Mouse (Mus musculus): ENCODE results near the gene Atg2b. TPM values are rescaled to one million over a fixed set of nuclear protein-coding genes. Genes with fewer than 3 reads are reported as not detected.

The Atg2b gene
- total and polyA plus RNA-seq, 3 experiments: 28.3 to 35.9 TPM; not detected in 1

DNA sequence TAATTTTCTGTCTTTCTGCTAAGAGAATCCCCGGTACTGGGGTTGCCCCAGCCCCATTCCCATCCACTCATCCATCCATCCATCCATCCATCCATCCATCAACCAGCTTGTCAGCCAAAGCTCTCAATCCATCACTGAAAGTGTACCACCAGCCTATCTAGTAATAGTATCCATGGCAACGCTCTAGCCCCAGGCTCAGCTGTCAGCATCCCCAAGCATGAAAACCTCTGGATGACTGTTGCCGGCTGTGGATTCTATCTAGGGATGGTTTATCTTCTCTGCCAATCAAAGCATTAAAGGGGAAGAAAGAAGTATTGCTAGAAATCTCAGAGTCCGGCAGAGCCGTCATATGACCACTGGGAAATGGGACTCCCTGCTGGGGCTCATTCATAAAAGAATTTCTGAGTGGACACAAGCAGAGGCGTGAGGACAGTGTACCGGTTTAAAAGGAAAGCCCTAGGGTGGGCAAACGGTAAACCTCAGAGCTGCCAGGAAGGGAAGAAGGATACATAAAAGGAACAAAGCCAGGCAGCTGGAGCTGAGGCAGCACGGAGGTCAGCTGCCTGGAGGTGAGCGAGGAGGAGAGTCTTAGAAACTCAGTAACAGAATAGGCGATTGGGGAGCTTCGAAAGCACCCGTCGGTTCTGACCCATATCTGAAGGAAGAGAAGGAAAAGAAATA is 36.6 kb upstream of the Atg2b start:
- no peak overlapping the region for H3K27ac ChIP-seq (ENCODE audit: control insufficient read depth, low read depth, low read length)
- DNase-seq (ENCODE audit: low read depth, low spot score): no peak
- H3K9me3 ChIP-seq (replicated peaks; ENCODE audit: insufficient read depth, low read length): no peaks in the 10 kb centered on the region
- H3K9ac ChIP-seq (ENCODE audit: control insufficient read depth, low read depth, low read length, poor library complexity, severe bottlenecking): no peak overlapping the region
- peaks cover 21 to 43% of the 10 kb centered on the region in 2 experiments for H3K4me1 ChIP-seq (ENCODE audit: control insufficient read depth in 1 of 2, insufficient read depth in 2 of 2, low read length in 2 of 2)
- peaks cover 0 to 30% of the 10 kb centered on the region in 2 experiments; a peak in 2 of 4 replicates for H3K36me3 ChIP-seq (ENCODE audit: control insufficient read depth in 1 of 2, insufficient read depth in 2 of 2, low read length in 2 of 2)
- H3K27me3 ChIP-seq (ENCODE audit: control insufficient read depth in 1 of 2, insufficient read depth in 2 of 2, low read length in 2 of 2): no peaks in the 10 kb centered on the region
- H3K79me2 ChIP-seq (ENCODE audit: control insufficient read depth, insufficient read depth, low read length, poor library complexity): no peaks in the 10 kb centered on the region
- no peak overlapping the region for H3K4me3 ChIP-seq (ENCODE audit: control insufficient read depth in 1 of 2, insufficient read depth in 1 of 2, low read depth in 2 of 2, low read length in 2 of 2)
- TF ChIP-seq ETS1 (IDR thresholded peaks at IDR 0.05; ENCODE audit: low read depth, low read length) (no peak), CHD1 (IDR thresholded peaks at IDR 0.05; ENCODE audit: low read depth, low read length) (no peak), E2F4 (IDR thresholded peaks at IDR 0.05; ENCODE audit: borderline replicate concordance, low read depth, low read length) (no peak), RCOR1 (IDR thresholded peaks at IDR 0.05; ENCODE audit: low read depth, low read length) (no peak), ZNF384 (IDR thresholded peaks at IDR 0.05; ENCODE audit: low read depth, low read length) (no peak), GATA1 (IDR thresholded peaks at IDR 0.05; ENCODE audit: low read depth, low read length) (no peak), KAT2A (conservative IDR thresholded peaks at IDR 0.05; ENCODE audit: low read depth, low read length) (no peak), MAZ (IDR thresholded peaks at IDR 0.05; ENCODE audit: low read depth, low read length) (no peak), USF1 (IDR thresholded peaks at IDR 0.05; ENCODE audit: low read depth, low read length) (no peak), MEF2A (IDR thresholded peaks at IDR 0.05; ENCODE audit: extremely low read depth, insufficient replicate concordance, low read depth, low read length, poor library complexity, severe bottlenecking) (no peak), USF2 (IDR thresholded peaks at IDR 0.05; ENCODE audit: borderline replicate concordance in 1 of 2, insufficient read depth in 1 of 2, low read depth in 1 of 2, low read length in 2 of 2) (no peak)

DNA sequence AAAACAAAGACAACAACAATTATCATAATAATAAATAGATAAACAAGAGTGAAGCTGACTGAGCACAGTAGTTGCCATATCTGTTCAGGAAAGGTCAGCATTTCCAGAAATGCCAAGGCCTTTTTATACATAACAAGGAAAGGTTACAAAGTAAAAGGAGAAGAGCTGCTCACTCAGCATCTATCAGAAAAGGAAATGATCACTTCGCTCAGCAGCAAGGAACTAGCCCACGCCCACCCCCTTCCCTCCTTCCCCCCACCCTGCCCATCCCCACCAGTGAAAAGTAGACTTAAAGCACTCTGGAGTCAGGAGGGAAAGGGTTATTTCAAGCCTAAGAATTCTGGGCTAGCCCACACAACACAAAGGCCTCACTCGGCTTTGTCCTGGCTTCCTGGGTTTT is 35.2 kb upstream of the Atg2b start:
- Histone ChIP-seq H3K9ac (ENCODE audit: control insufficient read depth, low read depth, low read length, poor library complexity, severe bottlenecking) (no peak overlapping the region), H3K27ac (ENCODE audit: control insufficient read depth, low read depth, low read length) (no peak overlapping the region), H3K79me2 (ENCODE audit: control insufficient read depth, insufficient read depth, low read length, poor library complexity) (no peaks in the 10 kb centered on the region), H3K4me1 (ENCODE audit: control insufficient read depth in 1 of 2, insufficient read depth in 2 of 2, low read length in 2 of 2) (peaks cover 13 to 32% of the 10 kb centered on the region in 2 experiments), H3K4me3 (ENCODE audit: control insufficient read depth in 1 of 2, insufficient read depth in 1 of 2, low read depth in 2 of 2, low read length in 2 of 2) (no peak overlapping the region), H3K27me3 (ENCODE audit: control insufficient read depth in 1 of 2, insufficient read depth in 2 of 2, low read length in 2 of 2) (no peaks in the 10 kb centered on the region), H3K9me3 (replicated peaks; ENCODE audit: insufficient read depth, low read length) (no peaks in the 10 kb centered on the region), H3K36me3 (ENCODE audit: control insufficient read depth in 1 of 2, insufficient read depth in 2 of 2, low read length in 2 of 2) (peaks cover 0 to 20% of the 10 kb centered on the region in 2 experiments; a peak in 2 of 4 replicates)
- no peak for DNase-seq (ENCODE audit: low read depth, low spot score)
- no peak for TF ChIP-seq ZNF384 (IDR thresholded peaks at IDR 0.05; ENCODE audit: low read depth, low read length)
- TF ChIP-seq CHD2 (IDR thresholded peaks at IDR 0.05; ENCODE audit: low read length): no peak
- TF ChIP-seq ETS1 (IDR thresholded peaks at IDR 0.05; ENCODE audit: low read depth, low read length): no peak
- no peak for TF ChIP-seq SMC3 (IDR thresholded peaks at IDR 0.05; ENCODE audit: low read depth, low read length)
- TF ChIP-seq JUND (IDR thresholded peaks at IDR 0.05; ENCODE audit: low read depth, low read length): no peak
- no peak for TF ChIP-seq MYB (IDR thresholded peaks at IDR 0.05; ENCODE audit: low read depth, low read length)
- no peak for TF ChIP-seq TAL1 (IDR thresholded peaks at IDR 0.05; ENCODE audit: low read length)
- no peak for TF ChIP-seq UBTF (IDR thresholded peaks at IDR 0.05; ENCODE audit: borderline replicate concordance, insufficient read depth, low read depth, low read length)
- TF ChIP-seq POLR2AphosphoS5 (IDR thresholded peaks at IDR 0.05; ENCODE audit: borderline replicate concordance, low read depth, low read length): no peak

All from MEL (cell line).